Mouse (Mus musculus): Measurements from ENCODE around the gene Podnl1. TPM values are rescaled to one million over a fixed set of nuclear protein-coding genes. Genes with fewer than 3 reads are reported as not detected.
A peak's percentile ranks its signal among the peaks of the same experiment; 100 is the strongest.

Podnl1 gene
- polyA plus RNA-seq, 1 experiment from 2014 or later = not detected

- H3K9me3 ChIP-seq (replicated peaks) = no peaks in the 10 kb centered on the region
- H3K27ac ChIP-seq = no peak overlapping the region
- H3K9ac ChIP-seq = no peak overlapping the region
- DNase-seq (no peak), ATAC-seq (ENCODE audit: low read depth) (no peak)
- no peaks in the 10 kb centered on the region for H3K27me3 ChIP-seq
- peaks cover 33% of the 10 kb centered on the region for H3K4me1 ChIP-seq (replicated peaks)
- H3K4me2 ChIP-seq = no peak overlapping the region
- WGBS (ENCODE audit: insufficient replicate concordance) = 83% methylated on average over 25 of the region's 25 CpGs
- peaks cover 50% of the 10 kb centered on the region for H3K36me3 ChIP-seq
- H3K4me3 ChIP-seq (replicated peaks) = no peak overlapping the region
Measured at GRCm38 (mm10) chr8:84101476-84102270, 24.1 kb upstream of the Podnl1 start.

- Histone ChIP-seq H3K4me2 (peak overlapping the region; percentile 92), H3K27ac (peak overlapping the region; percentile 70), H3K4me3 (replicated peaks) (peak overlapping the region; percentile 76), H3K4me1 (replicated peaks) (peaks cover 33% of the 10 kb centered on the region), H3K36me3 (peaks cover 31% of the 10 kb centered on the region), H3K27me3 (no peaks in the 10 kb centered on the region), H3K9ac (peak overlapping the region; percentile 81), H3K9me3 (replicated peaks) (no peaks in the 10 kb centered on the region)
- ATAC-seq (ENCODE audit: low read depth) (no peak), DNase-seq (no peak)
- WGBS (ENCODE audit: insufficient replicate concordance) = 39% methylated on average over 3 of the region's 3 CpGs
Measured at GRCm38 (mm10) chr8:84103601-84104000, 22.2 kb upstream of the Podnl1 start.

- under 1% methylated on average over 28 of the region's 29 CpGs for WGBS (ENCODE audit: insufficient replicate concordance)
- Histone ChIP-seq H3K4me2 (peak overlapping the region; percentile 92), H3K9ac (peak overlapping the region; percentile 81), H3K27me3 (no peaks in the 10 kb centered on the region), H3K36me3 (peaks cover 26% of the 10 kb centered on the region), H3K4me3 (replicated peaks) (peak overlapping the region; percentile 76), H3K4me1 (replicated peaks) (peaks cover 33% of the 10 kb centered on the region), H3K9me3 (replicated peaks) (no peaks in the 10 kb centered on the region), H3K27ac (peak overlapping the region; percentile 70)
- ATAC-seq (ENCODE audit: low read depth) (peak; percentile 71), DNase-seq (peak; percentile 63)
Measured at GRCm38 (mm10) chr8:84104221-84104620, 21.6 kb upstream of the Podnl1 start.

GRCm38 (mm10) chr8:84104697-84105609, 20.8 kb upstream of the Podnl1 start, which contains the start of gene Dcaf15:
Gene Dcaf15, minus strand, starts transcription at chr8:84104768.
- Histone ChIP-seq H3K9me3 (replicated peaks) (no peaks in the 10 kb centered on the region), H3K27ac (peak within 1 kb of the TSS; percentile 70), H3K4me2 (peak within 1 kb of the TSS; percentile 92), H3K4me3 (replicated peaks) (peak within 1 kb of the TSS; percentile 76), H3K4me1 (replicated peaks) (peaks cover 33% of the 10 kb centered on the region), H3K9ac (peak within 1 kb of the TSS; percentile 81), H3K36me3 (peaks cover 22% of the 10 kb centered on the region), H3K27me3 (no peaks in the 10 kb centered on the region)
- WGBS (ENCODE audit: insufficient replicate concordance) = 7% methylated on average over 42 of the region's 42 CpGs
- ATAC-seq (ENCODE audit: low read depth) (peak; percentile 96), DNase-seq (peak; percentile 97)

- no peak for ATAC-seq (ENCODE audit: low read depth)
Measured at GRCm38 (mm10) chr8:84105676-84106075, 20.1 kb upstream of the Podnl1 start.

GRCm38 (mm10) chr8:84106216-84107040, 19.4 kb upstream of the Podnl1 start:
- Histone ChIP-seq H3K9ac (no peak overlapping the region), H3K27ac (no peak overlapping the region; the same call in 1 of the 2 replicates), H3K4me3 (replicated peaks) (no peak overlapping the region), H3K9me3 (replicated peaks) (no peaks in the 10 kb centered on the region), H3K4me1 (replicated peaks) (peaks cover 33% of the 10 kb centered on the region), H3K27me3 (no peaks in the 10 kb centered on the region), H3K36me3 (peaks cover 14% of the 10 kb centered on the region), H3K4me2 (no peak overlapping the region)
- 83% methylated on average over 6 of the region's 6 CpGs for WGBS (ENCODE audit: insufficient replicate concordance)
- no peak for DNase-seq
- ATAC-seq (ENCODE audit: low read depth) = no peak

More at GRCm38 (mm10) chr8:84105676-84106075, 20.1 kb upstream of the Podnl1 start:
- DNase-seq = no peak
- Histone ChIP-seq H3K4me1 (replicated peaks) (peaks cover 33% of the 10 kb centered on the region), H3K36me3 (peaks cover 20% of the 10 kb centered on the region), H3K27me3 (no peaks in the 10 kb centered on the region), H3K4me3 (replicated peaks) (peak overlapping the region; percentile 76), H3K27ac (no peak overlapping the region), H3K9ac (peak overlapping the region; percentile 57; the same call in 1 of the 2 replicates), H3K9me3 (replicated peaks) (no peaks in the 10 kb centered on the region), H3K4me2 (peak overlapping the region; percentile 74)
- WGBS (ENCODE audit: insufficient replicate concordance) = 70% methylated on average over 2 of the region's 2 CpGs

GRCm38 (mm10) chr8:84115646-84116045, 10.1 kb upstream of the Podnl1 start:
- DNase-seq (no peak), ATAC-seq (ENCODE audit: low read depth) (no peak)
- no peak overlapping the region for H3K27ac ChIP-seq
- H3K4me2 ChIP-seq = no peak overlapping the region
- H3K9ac ChIP-seq = no peak overlapping the region
- H3K27me3 ChIP-seq = no peaks in the 10 kb centered on the region
- H3K36me3 ChIP-seq = no peaks in the 10 kb centered on the region
- no peaks in the 10 kb centered on the region for H3K4me1 ChIP-seq (replicated peaks)
- no peak overlapping the region for H3K4me3 ChIP-seq (replicated peaks)
- 69% methylated on average over 6 of the region's 6 CpGs for WGBS (ENCODE audit: insufficient replicate concordance)
- H3K9me3 ChIP-seq (replicated peaks) = no peaks in the 10 kb centered on the region; the same call in 1 of the 2 replicates

- DNase-seq (no peak), ATAC-seq (ENCODE audit: low read depth) (no peak)
- no peaks in the 10 kb centered on the region for H3K4me1 ChIP-seq (replicated peaks)
- no peak overlapping the region for H3K9ac ChIP-seq
- H3K27ac ChIP-seq = no peak overlapping the region
- H3K27me3 ChIP-seq = 0 out of 2 replicates have a peak, but pooled peaks cover 5% of the 10 kb centered on the region
- H3K4me2 ChIP-seq = no peak overlapping the region
- WGBS (ENCODE audit: insufficient replicate concordance) = 71% methylated on average over 3 of the region's 3 CpGs
- no peak overlapping the region for H3K4me3 ChIP-seq (replicated peaks)
- H3K9me3 ChIP-seq (replicated peaks) = no peaks in the 10 kb centered on the region; the same call in 1 of the 2 replicates
- no peaks in the 10 kb centered on the region for H3K36me3 ChIP-seq
Measured at GRCm38 (mm10) chr8:84122151-84122550, 3.6 kb upstream of the Podnl1 start.

- WGBS (ENCODE audit: insufficient replicate concordance) = 35% methylated on average over 2 of the region's 2 CpGs
- Histone ChIP-seq H3K4me3 (replicated peaks) (no peak overlapping the region), H3K27ac (no peak overlapping the region), H3K4me1 (replicated peaks) (0 out of 2 replicates have a peak, but pooled peaks cover 7% of the 10 kb centered on the region), H3K27me3 (no peaks in the 10 kb centered on the region), H3K36me3 (no peaks in the 10 kb centered on the region), H3K4me2 (no peak overlapping the region), H3K9ac (no peak overlapping the region), H3K9me3 (replicated peaks) (no peaks in the 10 kb centered on the region)
- ATAC-seq (ENCODE audit: low read depth) (no peak), DNase-seq (no peak)
Measured at GRCm38 (mm10) chr8:84126742-84127141, 953 bp downstream of the Podnl1 start.

GRCm38 (mm10) chr8:84127202-84127901, 1.6 kb downstream of the Podnl1 start:
- peaks cover 1% of the 10 kb centered on the region; the same call in 1 of the 2 replicates for H3K36me3 ChIP-seq
- ATAC-seq (ENCODE audit: low read depth) = no peak
- 33% methylated on average over 17 of the region's 17 CpGs for WGBS (ENCODE audit: insufficient replicate concordance)
- no peak for DNase-seq
- H3K9ac ChIP-seq = no peak overlapping the region
- H3K4me2 ChIP-seq = no peak overlapping the region
- H3K4me1 ChIP-seq (replicated peaks) = 0 out of 2 replicates have a peak, but pooled peaks cover 7% of the 10 kb centered on the region
- no peak overlapping the region for H3K27ac ChIP-seq
- H3K4me3 ChIP-seq (replicated peaks) = no peak overlapping the region
- H3K9me3 ChIP-seq (replicated peaks) = no peaks in the 10 kb centered on the region
- H3K27me3 ChIP-seq = no peaks in the 10 kb centered on the region
